Mouse (Mus musculus) cortical plate, adult 2 months (tissue): ENCODE results near the gene Pitpnc1.

Source experiments
- CTCF ChIP-seq: fragments of 200-500 bp; IDR thresholded peaks from 2 replicates; pipeline ENCODE4 v1.5.1; 2011; ENCODE audit warnings: mild to moderate bottlenecking, control low read depth, low read length; ENCODE audit not compliant: insufficient read depth; ENCODE audit errors: extremely low read depth
- POLR2A ChIP-seq: fragments of 200-500 bp; IDR thresholded peaks from 2 replicates; pipeline ENCODE4 v1.6.1; 2011; ENCODE audit warnings: mild to moderate bottlenecking, low read length, control low read depth; ENCODE audit not compliant: insufficient read depth; ENCODE audit errors: extremely low read depth

DNA sequence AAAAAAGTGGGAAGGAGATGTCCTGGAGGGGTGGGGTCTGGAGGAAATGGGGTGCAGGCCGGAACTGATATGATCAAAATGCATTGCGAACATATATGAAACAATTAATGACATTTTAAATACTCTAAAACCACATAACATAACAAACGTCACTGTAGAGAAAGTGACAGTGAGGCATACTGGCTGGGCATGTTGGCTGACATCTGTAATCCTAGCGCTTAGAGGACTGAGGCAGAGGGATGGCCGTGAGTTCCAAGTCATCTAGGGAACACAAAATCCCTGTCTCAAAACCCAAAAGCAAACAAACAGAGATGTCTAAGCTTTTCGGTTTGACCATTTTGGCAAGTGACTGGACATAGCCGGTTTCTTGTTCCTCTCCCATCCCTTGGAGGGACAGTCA lies 59.7 kb downstream of the Pitpnc1 start:
- TF ChIP-seq POLR2A (no peak), CTCF (no peak)
